Mouse (Mus musculus) heart, embryonic 15.5 days (tissue): ENCODE measurements at regions not wholly inside any gene's neighbourhood (a gene's known extent, or its start where the extent isn't known, plus 50 kb on each side); places are given as distances from the start of the nearest gene placed in this dataset.

Experiments used
- ATAC-seq: fragments of 200-750 bp; cut with Nextera tagmentation; replicated peaks from 2 replicates; pipeline ENCODE4 v1.8.0; 2017; ENCODE audit warnings: low read depth, moderate TSS enrichment; ENCODE audit not compliant: insufficient number of reproducible peaks, insufficient read depth, low FRiP score
- H3K27ac ChIP-seq: fragments of 300-500 bp; sonication (generic); 2 replicates; pipeline ENCODE4 v1.5.1; 2015; ENCODE audit warnings: mild to moderate bottlenecking, inconsistent platforms
- H3K27me3 ChIP-seq: fragments of 300-500 bp; sonication (generic); 2 replicates; pipeline ENCODE4 v1.6.1; 2015; ENCODE audit warnings: inconsistent platforms
- H3K36me3 ChIP-seq: fragments of 300-500 bp; sonication (generic); 2 replicates; pipeline ENCODE4 v1.6.1; 2015; ENCODE audit warnings: mild to moderate bottlenecking, inconsistent platforms
- H3K4me1 ChIP-seq: fragments of 300-500 bp; sonication (generic); replicated peaks from 2 replicates; pipeline ENCODE4 v1.6.1; 2015; ENCODE audit warnings: inconsistent platforms
- H3K4me2 ChIP-seq: fragments of 300-500 bp; sonication (generic); 2 replicates; pipeline ENCODE4 v1.6.1; 2015; ENCODE audit warnings: inconsistent platforms, mild to moderate bottlenecking, moderate library complexity
- H3K4me3 ChIP-seq: fragments of 300-500 bp; sonication (generic); 2 replicates; pipeline ENCODE4 v1.5.1; 2015; ENCODE audit warnings: mild to moderate bottlenecking, inconsistent platforms
- H3K9ac ChIP-seq: fragments of 300-500 bp; sonication (generic); 2 replicates; pipeline ENCODE4 v1.6.1; 2015; ENCODE audit warnings: mild to moderate bottlenecking, inconsistent platforms
- H3K9me3 ChIP-seq: fragments of 300-500 bp; sonication (generic); replicated peaks from 2 replicates; pipeline ENCODE4 v1.6.1; 2016; ENCODE audit warnings: inconsistent platforms
- WGBS: fragments of 180-500 bp; shearing (Covaris S2); methylation state at CpG from one replicate; pipeline ENCODE4 v1.1.7; 2015; ENCODE audit warnings: mixed read lengths; 5-methylcytosine and 5-hydroxymethylcytosine counted together

DNA sequence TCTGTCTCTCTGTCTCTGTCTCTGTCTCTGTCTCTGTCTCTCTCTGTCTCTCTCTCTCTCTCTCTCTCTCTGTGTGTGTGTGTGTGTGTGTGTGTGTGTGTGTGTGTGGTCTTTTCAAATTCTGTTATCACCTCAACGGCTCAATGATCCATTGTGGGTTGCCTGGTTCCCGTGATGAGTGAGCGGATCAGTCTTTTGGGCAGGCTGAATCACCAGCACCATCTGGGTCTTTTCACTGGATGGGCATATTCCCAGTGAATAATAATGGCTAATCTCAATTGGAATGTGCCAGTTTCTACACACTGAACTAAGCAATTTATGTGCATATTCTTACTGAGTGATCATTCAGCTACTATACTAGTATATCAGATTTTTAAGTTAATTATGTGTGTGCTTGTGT lies 216.4 kb downstream of the Lmx1a start:
- Histone ChIP-seq H3K27me3 (no peaks in the 10 kb centered on the region), H3K4me3 (no peak overlapping the region), H3K36me3 (no peaks in the 10 kb centered on the region), H3K27ac (no peak overlapping the region), H3K4me1 (no peaks in the 10 kb centered on the region), H3K9me3 (no peaks in the 10 kb centered on the region), H3K9ac (no peak overlapping the region), H3K4me2 (no peak overlapping the region)
- ATAC-seq: no peak
- 67% methylated on average over 3 of the region's 3 CpGs for WGBS

DNA sequence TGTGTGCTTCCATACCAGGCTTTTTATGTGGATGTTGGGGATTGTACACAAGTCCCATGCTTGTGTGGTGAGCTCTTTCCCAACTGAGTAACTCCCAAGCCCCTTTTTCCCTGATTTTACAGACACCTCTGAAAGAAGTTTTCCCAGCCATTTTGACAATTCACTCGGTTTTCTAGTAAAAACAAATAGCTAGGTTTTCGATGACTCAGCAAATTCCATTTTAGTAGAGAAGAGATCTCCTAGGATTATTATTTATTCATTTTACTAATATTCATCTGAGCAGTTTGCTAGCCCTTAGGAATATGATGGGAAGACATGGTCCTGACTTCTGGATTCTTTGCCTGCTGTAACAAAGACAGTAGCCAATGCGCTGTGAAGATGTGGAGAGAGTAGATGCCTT lies 223.0 kb downstream of the Lmx1a start:
- Histone ChIP-seq H3K4me2 (no peak overlapping the region), H3K4me1 (no peaks in the 10 kb centered on the region), H3K4me3 (no peak overlapping the region), H3K9me3 (no peaks in the 10 kb centered on the region), H3K9ac (no peak overlapping the region), H3K27ac (no peak overlapping the region), H3K27me3 (no peaks in the 10 kb centered on the region), H3K36me3 (no peaks in the 10 kb centered on the region)
- WGBS: 68% methylated on average over 3 of the region's 3 CpGs
- no peak for ATAC-seq

DNA sequence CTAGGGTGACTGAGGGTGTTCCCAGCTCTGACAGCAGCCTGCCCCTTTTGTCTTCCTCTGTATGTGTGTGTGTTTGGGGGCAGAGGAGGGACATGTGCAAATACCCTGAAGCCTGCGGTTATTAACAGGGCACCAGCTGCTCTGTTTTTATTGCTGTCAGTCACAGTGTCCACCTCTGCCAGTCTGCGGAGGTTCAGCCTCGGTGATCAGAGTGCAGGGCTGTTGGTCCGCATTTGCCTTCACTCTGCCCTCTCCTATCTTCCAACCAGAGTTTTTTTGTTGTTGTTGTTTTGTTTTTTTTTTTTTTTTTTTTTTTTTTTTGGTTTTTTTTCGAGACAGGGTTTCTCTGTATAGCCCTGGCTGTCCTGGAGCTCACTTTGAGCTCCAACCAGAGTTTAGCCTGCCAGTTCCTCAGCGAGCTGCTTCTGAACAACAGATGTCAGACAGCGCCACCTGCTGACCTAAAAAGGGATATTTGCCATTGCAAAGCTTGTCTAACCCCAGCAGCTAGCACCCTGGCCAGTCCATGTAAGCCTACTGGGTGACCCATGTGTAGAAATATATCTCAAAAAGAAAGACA lies 226.0 kb downstream of the Lmx1a start:
- Histone ChIP-seq H3K9me3 (no peaks in the 10 kb centered on the region), H3K27ac (no peak overlapping the region), H3K9ac (no peak overlapping the region), H3K27me3 (no peaks in the 10 kb centered on the region), H3K4me2 (no peak overlapping the region), H3K36me3 (no peaks in the 10 kb centered on the region), H3K4me3 (no peak overlapping the region), H3K4me1 (no peaks in the 10 kb centered on the region)
- WGBS: 43% methylated on average over 7 of the region's 7 CpGs
- ATAC-seq: no peak

DNA sequence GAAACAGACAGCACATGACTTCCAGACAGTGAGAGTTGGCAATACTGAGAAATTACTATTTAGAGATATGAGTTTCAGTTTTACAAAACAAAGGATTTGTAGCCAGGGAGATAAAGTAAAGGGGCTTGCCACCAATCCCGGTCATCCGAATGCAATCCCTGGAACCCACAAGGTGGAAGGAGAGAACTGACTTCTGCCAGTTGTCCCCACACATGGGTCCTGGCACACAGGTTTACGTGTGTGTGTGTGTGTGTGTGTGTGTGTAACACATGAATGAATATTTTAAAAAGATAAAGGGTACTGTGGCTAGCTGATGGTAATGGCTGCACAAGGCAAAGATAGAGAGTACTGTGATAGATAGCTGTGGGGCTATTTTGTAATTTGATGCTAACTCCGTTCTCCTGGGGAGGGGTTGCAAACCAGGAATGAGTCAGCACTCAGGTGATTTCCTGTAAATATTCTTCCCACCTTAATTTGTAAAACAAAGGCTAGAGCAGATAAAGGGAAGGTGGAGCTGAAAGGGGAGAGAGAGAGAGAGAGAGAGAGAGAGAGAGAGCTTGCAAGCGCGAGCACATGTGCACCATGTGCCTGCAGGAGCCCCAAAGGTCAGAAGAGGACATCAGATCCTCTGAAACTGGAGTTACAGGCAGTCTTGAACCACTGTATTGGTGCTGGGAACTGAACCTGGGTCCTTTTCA lies 226.7 kb downstream of the Lmx1a start:
- Histone ChIP-seq H3K9me3 (no peaks in the 10 kb centered on the region), H3K4me1 (no peaks in the 10 kb centered on the region), H3K27ac (no peak overlapping the region), H3K9ac (no peak overlapping the region), H3K4me3 (no peak overlapping the region), H3K4me2 (no peak overlapping the region), H3K36me3 (no peaks in the 10 kb centered on the region), H3K27me3 (no peaks in the 10 kb centered on the region)
- no peak for ATAC-seq
- WGBS: 48% methylated on average over 6 of the region's 6 CpGs

DNA sequence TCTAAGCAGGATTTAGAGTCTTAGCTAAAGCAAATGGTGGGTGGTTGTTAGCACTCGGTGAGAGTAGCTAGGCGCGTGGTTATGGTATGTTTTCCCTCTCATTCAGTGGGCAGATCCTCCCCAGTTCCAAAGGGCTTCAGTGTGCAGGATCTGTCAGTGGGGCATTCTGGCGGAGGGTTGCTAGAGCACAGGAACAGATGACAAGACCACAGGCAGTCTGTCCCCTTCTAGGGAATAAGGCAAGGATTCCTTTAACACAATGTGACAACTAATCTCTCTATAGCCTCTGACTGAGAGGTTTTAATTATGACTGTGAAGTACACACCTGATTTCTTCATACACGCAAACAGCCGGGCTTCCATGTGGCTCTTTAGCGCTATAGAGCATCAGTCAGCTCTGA lies 233.9 kb downstream of the Lmx1a start:
- Histone ChIP-seq H3K4me3 (no peak overlapping the region), H3K9ac (no peak overlapping the region), H3K36me3 (no peaks in the 10 kb centered on the region), H3K4me1 (no peaks in the 10 kb centered on the region), H3K27me3 (peaks cover 8% of the 10 kb centered on the region), H3K9me3 (no peaks in the 10 kb centered on the region), H3K27ac (no peak overlapping the region), H3K4me2 (no peak overlapping the region)
- no peak for ATAC-seq
- 81% methylated on average over 7 of the region's 7 CpGs for WGBS

DNA sequence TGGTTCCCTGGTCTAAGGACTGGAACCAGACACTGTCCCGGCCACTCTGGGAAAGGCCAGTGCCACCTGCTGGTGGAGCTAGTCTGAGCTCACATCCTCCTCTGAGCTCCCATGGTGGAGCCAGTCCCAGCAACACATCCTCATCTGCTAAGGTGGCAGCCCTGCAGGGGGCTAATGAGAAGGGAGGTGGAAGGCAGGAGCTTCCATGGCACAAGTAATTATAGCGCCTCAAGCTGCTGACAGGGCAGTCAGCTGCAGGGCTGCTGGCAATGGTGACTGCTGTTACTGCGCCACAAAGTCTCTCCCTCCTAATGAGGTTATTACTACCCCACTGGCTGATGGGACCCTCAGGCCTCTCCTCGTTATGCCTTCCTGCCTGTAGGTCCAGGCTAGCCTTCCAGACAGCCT lies 239.0 kb downstream of the Lmx1a start:
- no peak for ATAC-seq
- H3K4me2 ChIP-seq: no peak overlapping the region
- H3K4me3 ChIP-seq: no peak overlapping the region
- H3K27ac ChIP-seq: no peak overlapping the region
- H3K4me1 ChIP-seq: peaks cover 6% of the 10 kb centered on the region
- H3K27me3 ChIP-seq: peaks cover 28% of the 10 kb centered on the region
- H3K36me3 ChIP-seq: no peaks in the 10 kb centered on the region
- 19% methylated on average over 4 of the region's 4 CpGs for WGBS
- H3K9ac ChIP-seq: no peak overlapping the region
- H3K9me3 ChIP-seq: no peaks in the 10 kb centered on the region

DNA sequence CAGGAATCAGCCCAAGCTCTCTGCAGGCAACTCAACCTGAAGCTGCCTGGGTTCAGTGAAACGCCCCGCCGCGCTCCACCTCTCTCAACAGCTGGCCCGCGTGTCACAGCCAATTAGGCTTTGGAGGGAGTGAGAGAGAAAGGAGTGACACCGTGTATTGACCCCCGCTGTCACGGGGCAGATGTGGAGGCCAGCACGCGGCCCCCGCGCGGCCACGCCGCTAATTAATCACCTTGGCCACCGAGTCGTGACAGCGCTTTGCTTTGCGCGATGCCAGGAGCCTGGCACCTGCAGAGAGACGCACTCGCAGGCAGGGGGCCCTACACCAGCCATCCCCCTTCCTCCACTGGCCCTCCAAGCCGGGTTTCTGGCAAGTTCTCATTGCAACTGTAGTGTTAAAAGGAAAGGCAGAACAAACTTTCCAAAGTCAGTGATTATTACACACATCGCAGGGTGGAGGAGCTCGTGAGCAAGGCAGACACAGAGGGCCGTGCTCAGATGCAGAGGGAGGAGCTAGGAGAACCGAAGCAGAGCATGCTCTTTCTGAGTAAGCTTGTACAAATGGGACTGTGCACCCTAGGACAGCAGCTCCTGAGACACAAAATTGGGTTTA lies 240.8 kb downstream of the Lmx1a start:
- peak overlapping the region; percentile 41; the same call in 1 of the 2 replicates for H3K9ac ChIP-seq
- peaks cover 6% of the 10 kb centered on the region for H3K4me1 ChIP-seq
- no peak; the same call in 1 of the 2 replicates for ATAC-seq
- 2% methylated on average over 28 of the region's 28 CpGs for WGBS
- peak overlapping the region; percentile 47 for H3K4me3 ChIP-seq
- H3K27ac ChIP-seq: no peak overlapping the region
- H3K4me2 ChIP-seq: peak overlapping the region; percentile 87
- H3K36me3 ChIP-seq: no peaks in the 10 kb centered on the region
- H3K27me3 ChIP-seq: peaks cover 28% of the 10 kb centered on the region
- H3K9me3 ChIP-seq: no peaks in the 10 kb centered on the region

DNA sequence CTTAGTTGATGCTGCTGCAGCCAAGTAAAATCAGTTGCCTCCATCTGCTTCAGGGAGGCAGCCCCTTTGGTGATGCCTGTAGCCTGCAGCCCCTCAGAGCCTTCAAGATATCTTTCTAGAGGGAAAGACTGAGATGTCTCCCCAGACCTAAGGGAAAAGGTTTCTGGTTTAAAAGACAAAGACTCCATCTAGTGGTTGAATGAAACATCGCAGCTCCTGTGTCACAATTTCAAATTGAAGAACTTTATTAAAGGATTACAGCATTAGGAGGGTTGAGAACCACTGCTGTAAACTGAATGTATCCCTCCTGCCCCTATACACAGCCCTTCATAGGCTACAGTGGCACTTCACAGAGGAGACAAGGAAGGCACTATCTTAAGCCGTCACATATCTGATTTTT lies 243.1 kb downstream of the Lmx1a start:
- Histone ChIP-seq H3K4me3 (no peak overlapping the region), H3K36me3 (no peaks in the 10 kb centered on the region), H3K4me1 (peaks cover 6% of the 10 kb centered on the region), H3K27ac (no peak overlapping the region), H3K27me3 (peaks cover 28% of the 10 kb centered on the region), H3K9me3 (no peaks in the 10 kb centered on the region), H3K4me2 (no peak overlapping the region), H3K9ac (no peak overlapping the region)
- 36% methylated on average over 2 of the region's 2 CpGs for WGBS
- ATAC-seq: no peak

DNA sequence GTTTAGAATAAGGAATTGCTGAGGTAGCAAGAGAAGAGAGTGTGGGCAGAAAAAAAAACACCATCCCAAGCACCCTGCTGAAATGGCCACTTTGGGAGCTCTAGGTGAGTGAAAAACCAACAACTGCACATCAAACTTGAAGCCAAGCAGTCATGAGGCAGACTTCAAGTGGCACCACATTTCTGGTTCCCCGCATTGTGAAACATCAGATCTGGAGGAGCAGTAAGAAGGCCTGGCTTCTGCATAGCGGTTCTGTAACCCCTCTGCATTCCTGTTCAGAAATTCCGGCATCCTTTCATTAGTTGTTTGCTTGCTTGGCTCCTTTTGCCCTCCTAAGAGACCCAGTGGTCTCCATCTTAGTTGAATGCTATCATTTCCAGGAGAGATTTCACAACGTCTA lies 247.7 kb downstream of the Lmx1a start:
- H3K4me3 ChIP-seq: no peak overlapping the region
- no peak overlapping the region for H3K9ac ChIP-seq
- H3K27me3 ChIP-seq: no peaks in the 10 kb centered on the region
- no peaks in the 10 kb centered on the region for H3K4me1 ChIP-seq
- no peak for ATAC-seq
- H3K9me3 ChIP-seq: no peaks in the 10 kb centered on the region
- no peaks in the 10 kb centered on the region for H3K36me3 ChIP-seq
- no peak overlapping the region for H3K4me2 ChIP-seq
- WGBS: 65% methylated on average over 4 of the region's 4 CpGs
- no peak overlapping the region for H3K27ac ChIP-seq

DNA sequence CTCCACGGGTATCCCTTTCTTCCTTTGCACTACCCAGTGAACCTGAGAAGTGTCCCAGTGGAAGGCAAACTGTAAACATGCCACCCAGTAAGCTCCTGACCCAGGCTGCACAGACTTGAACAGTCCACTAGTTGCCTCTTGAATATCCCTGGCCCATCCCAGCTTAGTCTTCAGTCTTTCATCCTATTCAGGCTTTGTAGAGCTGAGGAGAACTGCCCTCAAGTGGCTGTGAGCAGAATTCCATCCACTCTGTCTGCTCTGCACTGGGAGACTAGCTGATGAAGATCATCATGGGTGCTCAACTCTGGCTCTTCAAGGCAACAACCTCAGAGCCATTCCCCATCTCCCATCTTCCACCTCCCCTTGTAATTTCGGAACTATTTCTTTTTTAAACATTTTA lies 249.1 kb downstream of the Lmx1a start:
- ATAC-seq: no peak
- Histone ChIP-seq H3K4me1 (no peaks in the 10 kb centered on the region), H3K36me3 (no peaks in the 10 kb centered on the region), H3K27me3 (no peaks in the 10 kb centered on the region), H3K27ac (no peak overlapping the region), H3K4me2 (no peak overlapping the region), H3K9ac (no peak overlapping the region), H3K4me3 (no peak overlapping the region), H3K9me3 (no peaks in the 10 kb centered on the region)
- WGBS: 61% methylated on average over 2 of the region's 2 CpGs

DNA sequence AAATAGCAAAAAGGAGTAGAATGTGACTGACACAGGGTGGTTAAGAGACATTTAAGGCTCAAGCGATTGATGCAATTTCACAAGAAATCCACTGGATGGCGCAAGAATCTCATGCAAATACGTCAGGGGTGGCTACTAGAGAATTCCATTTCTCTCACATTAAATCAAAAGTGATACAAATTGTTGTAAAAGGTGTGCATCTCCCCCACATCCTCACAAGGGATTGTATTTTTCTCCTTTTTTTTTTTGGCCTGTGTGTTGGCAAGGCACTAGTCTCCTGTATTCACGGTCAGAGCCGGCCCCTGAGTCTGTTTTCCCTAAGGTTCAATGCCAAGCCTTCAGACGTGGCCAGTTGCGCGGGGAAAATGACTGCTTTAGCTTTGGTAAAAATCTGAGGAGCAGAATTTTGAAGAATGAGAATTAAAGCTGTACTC lies 253.0 kb downstream of the Lmx1a start:
- Histone ChIP-seq H3K4me2 (no peak overlapping the region), H3K4me3 (no peak overlapping the region), H3K27me3 (no peaks in the 10 kb centered on the region), H3K9me3 (no peaks in the 10 kb centered on the region), H3K9ac (no peak overlapping the region), H3K27ac (no peak overlapping the region), H3K36me3 (no peaks in the 10 kb centered on the region), H3K4me1 (no peaks in the 10 kb centered on the region)
- no peak for ATAC-seq
- 42% methylated on average over 8 of the region's 8 CpGs for WGBS

DNA sequence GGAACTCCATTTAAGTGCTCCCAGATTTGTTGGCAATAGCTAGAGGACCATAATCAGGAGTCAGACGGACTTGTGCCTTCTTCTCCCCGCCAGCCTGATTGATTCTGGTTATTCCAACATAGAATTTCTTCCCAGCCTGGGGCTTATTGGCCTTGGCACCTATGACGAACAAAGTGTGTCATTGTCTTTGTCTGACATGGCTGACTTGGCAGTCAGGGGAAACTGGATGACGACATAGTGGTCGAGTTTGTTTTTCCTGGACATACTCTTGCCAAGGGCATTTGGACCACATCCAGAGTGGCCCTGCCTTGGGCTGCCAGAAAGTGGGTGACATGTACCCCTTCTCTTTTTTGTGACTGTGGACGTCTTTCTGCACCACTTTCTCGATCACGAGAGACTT lies 254.1 kb downstream of the Lmx1a start:
- no peaks in the 10 kb centered on the region for H3K9me3 ChIP-seq
- H3K27me3 ChIP-seq: no peaks in the 10 kb centered on the region
- WGBS: 68% methylated on average over 8 of the region's 8 CpGs
- H3K9ac ChIP-seq: no peak overlapping the region
- no peak overlapping the region for H3K27ac ChIP-seq
- no peak for ATAC-seq
- H3K4me1 ChIP-seq: peaks cover 3% of the 10 kb centered on the region; the same call in 1 of the 2 replicates
- no peaks in the 10 kb centered on the region for H3K36me3 ChIP-seq
- H3K4me2 ChIP-seq: no peak overlapping the region
- no peak overlapping the region for H3K4me3 ChIP-seq
